Mouse (Mus musculus) myocyte (in vitro differentiated cells): ENCODE results near the gene Pid1. TPM values are rescaled to one million over a fixed set of nuclear protein-coding genes. Genes with fewer than 3 reads are reported as not detected.
"Not testable (repeated sequence)": the region's sequence is repeated elsewhere in the genome, so short reads cannot be mapped to it uniquely, and the experiment has no call there.

ENCODE experiments used
- H3K27me3 ChIP-seq: one replicate; pipeline ENCODE4 v1.6.1; 2011; ENCODE audit not compliant: control insufficient read depth, insufficient read depth, insufficient read length
- H3K36me3 ChIP-seq: one replicate; pipeline ENCODE4 v1.6.1; 2011; ENCODE audit not compliant: control insufficient read depth, insufficient read depth
- H3K4me2 ChIP-seq: one replicate; pipeline ENCODE4 v1.6.1; 2011; ENCODE audit warnings: low read depth, control low read depth
- H3K4me3 ChIP-seq: one replicate; pipeline ENCODE4 v1.5.1; 2011; ENCODE audit warnings: mild to moderate bottlenecking, control low read depth, moderate library complexity
- H3K79me2 ChIP-seq: one replicate; pipeline ENCODE4 v1.6.1; 2011; ENCODE audit not compliant: control insufficient read depth, insufficient read depth
- H3ac ChIP-seq: one replicate; pipeline ENCODE4 v1.6.1; 2011; ENCODE audit not compliant: control insufficient read depth, insufficient read length
- CEBPB ChIP-seq: IDR thresholded peaks from 2 replicates; pipeline ENCODE4 v1.6.1; 2011; ENCODE audit warnings: mild to moderate bottlenecking, moderate library complexity; ENCODE audit not compliant: poor library complexity, insufficient read depth, severe bottlenecking
- E2F4 ChIP-seq: IDR thresholded peaks from one replicate; pipeline ENCODE4 v1.6.1; 2011; ENCODE audit warnings: mild to moderate bottlenecking, control low read depth, moderate library complexity; ENCODE audit not compliant: insufficient read depth
- MAX ChIP-seq: IDR thresholded peaks from one replicate; pipeline ENCODE4 v1.6.1; 2011; ENCODE audit warnings: low read depth, mild to moderate bottlenecking, control low read depth
- MYOD1 ChIP-seq, 3 experiments: IDR thresholded peaks; one replicate each; pipeline ENCODE4 v1.6.1; 2011; ENCODE audit warnings: control low read depth in 2 of 3, low read depth in 2 of 3, mild to moderate bottlenecking in 2 of 3, moderate library complexity in 1 of 3; ENCODE audit not compliant: insufficient read length in 2 of 3, control insufficient read depth in 1 of 3
- MYOG ChIP-seq, 3 experiments: IDR thresholded peaks; one replicate each; pipeline ENCODE4 v1.6.1; 2011; ENCODE audit warnings: control low read depth in 2 of 3, low read depth in 2 of 3, mild to moderate bottlenecking in 2 of 3; ENCODE audit not compliant: insufficient read length in 2 of 3, control insufficient read depth in 1 of 3, insufficient read depth in 1 of 3
- POLR2A ChIP-seq: IDR thresholded peaks from one replicate; pipeline ENCODE4 v1.6.1; 2011; ENCODE audit warnings: low read depth, mild to moderate bottlenecking, control low read depth, moderate library complexity; ENCODE audit not compliant: insufficient read length
- POLR2AphosphoS2 ChIP-seq: IDR thresholded peaks from one replicate; pipeline ENCODE4 v1.6.1; 2011; ENCODE audit warnings: low read depth, control low read depth; ENCODE audit not compliant: insufficient read length
- REST ChIP-seq: IDR thresholded peaks from one replicate; pipeline ENCODE4 v1.6.1; 2011; ENCODE audit warnings: mild to moderate bottlenecking, control low read depth, moderate library complexity; ENCODE audit not compliant: insufficient read depth, insufficient read length
- SRF ChIP-seq: IDR thresholded peaks from one replicate; pipeline ENCODE4 v1.6.1; 2011; ENCODE audit warnings: low read depth; ENCODE audit not compliant: control insufficient read depth, insufficient read length
- TCF12 ChIP-seq: IDR thresholded peaks from one replicate; pipeline ENCODE4 v1.6.1; 2011; ENCODE audit warnings: mild to moderate bottlenecking, control low read depth; ENCODE audit not compliant: poor library complexity, insufficient read depth, severe bottlenecking
- TCF3 ChIP-seq: IDR thresholded peaks from one replicate; pipeline ENCODE4 v1.6.1; 2011; ENCODE audit warnings: low read depth, control low read depth; ENCODE audit not compliant: insufficient read length
- USF1 ChIP-seq: IDR thresholded peaks from one replicate; pipeline ENCODE4 v1.6.1; 2011; ENCODE audit warnings: low read depth, mild to moderate bottlenecking, control low read depth, moderate library complexity
- polyA plus RNA-seq: library from polyadenylated mRNA; unstranded; fragments of >200 nt; fragmentation: generic; extraction: Trizol; gene quantifications from one replicate; pipeline ENCODE4 v1.2.1, GENCODE M21; 2012; ENCODE audit warnings: missing spikeins

Pid1 gene
- polyA plus RNA-seq, 1 experiment: 0.24 TPM

GRCm38 (mm10) chr1:84361389-84361788 lies 2.6 kb downstream of the Pid1 start:
- Histone ChIP-seq H3K27me3 (no peaks in the 10 kb centered on the region), H3K4me2 (no peak overlapping the region), H3K4me3 (no peak overlapping the region), H3ac (no peak overlapping the region), H3K79me2 (no peaks in the 10 kb centered on the region), H3K36me3 (no peaks in the 10 kb centered on the region)
- TF ChIP-seq REST: no peak
- TF ChIP-seq MYOD1 (IDR thresholded peaks at IDR 0.05; ENCODE audit: control insufficient read depth in 1 of 3, insufficient read length in 2 of 3, low read depth in 2 of 3): peak in 1 of 3 experiments; percentile 22

GRCm38 (mm10) chr1:84359611-84360500 lies 4.1 kb downstream of the Pid1 start:
- Histone ChIP-seq H3K4me3 (no peak overlapping the region), H3K36me3 (no peaks in the 10 kb centered on the region), H3K27me3 (no peaks in the 10 kb centered on the region), H3K4me2 (peak overlapping the region; percentile 28), H3ac (no peak overlapping the region), H3K79me2 (no peaks in the 10 kb centered on the region)
- no peak for TF ChIP-seq POLR2AphosphoS2
- peak; percentile 63 for TF ChIP-seq USF1
- TF ChIP-seq MAX: no peak
- peak in 1 of 3 experiments; percentile 66 for TF ChIP-seq MYOG (IDR thresholded peaks at IDR 0.05; ENCODE audit: control insufficient read depth in 1 of 3, insufficient read depth in 1 of 3, insufficient read length in 2 of 3, low read depth in 2 of 3)
- TF ChIP-seq MYOD1 (IDR thresholded peaks at IDR 0.05; ENCODE audit: control insufficient read depth in 1 of 3, insufficient read length in 2 of 3, low read depth in 2 of 3): peak in 2 of 3 experiments; percentile 53 to 81
- TF ChIP-seq E2F4: no peak
- no peak for TF ChIP-seq POLR2A
- 0 out of 2 replicates have a peak, but pooled peaks have one; percentile 30 for TF ChIP-seq CEBPB
- TF ChIP-seq SRF: no peak
- TF ChIP-seq TCF12: peak; percentile 62
- TF ChIP-seq REST: no peak
- TF ChIP-seq TCF3: peak; percentile 46

GRCm38 (mm10) chr1:84357216-84357615 lies 6.8 kb downstream of the Pid1 start:
- H3K4me2 ChIP-seq: no peak overlapping the region
- no peak overlapping the region for H3ac ChIP-seq
- no peaks in the 10 kb centered on the region for H3K27me3 ChIP-seq
- TF ChIP-seq TCF3: no peak
- TF ChIP-seq CEBPB: no peak
- TF ChIP-seq MYOD1 (IDR thresholded peaks at IDR 0.05; ENCODE audit: control insufficient read depth in 1 of 3, insufficient read length in 2 of 3, low read depth in 2 of 3): no peak
- TF ChIP-seq MAX: no peak
- no peak for TF ChIP-seq SRF
- TF ChIP-seq POLR2A: no peak
- no peak for TF ChIP-seq E2F4
- TF ChIP-seq TCF12: no peak
- no peak for TF ChIP-seq POLR2AphosphoS2
- TF ChIP-seq USF1: no peak
- no peak for TF ChIP-seq REST
- TF ChIP-seq MYOG (IDR thresholded peaks at IDR 0.05; ENCODE audit: control insufficient read depth in 1 of 3, insufficient read depth in 1 of 3, insufficient read length in 2 of 3, low read depth in 2 of 3): no peak
- no peak overlapping the region for H3K4me3 ChIP-seq
- no peaks in the 10 kb centered on the region for H3K79me2 ChIP-seq
- no peaks in the 10 kb centered on the region for H3K36me3 ChIP-seq

- no peak overlapping the region for H3K4me2 ChIP-seq
- no peaks in the 10 kb centered on the region for H3K36me3 ChIP-seq
- H3K79me2 ChIP-seq: no peaks in the 10 kb centered on the region
- no peak overlapping the region for H3K4me3 ChIP-seq
- TF ChIP-seq TCF3: no peak
- TF ChIP-seq POLR2AphosphoS2: no peak
- no peak for TF ChIP-seq REST
- no peak for TF ChIP-seq SRF
- TF ChIP-seq CEBPB: no peak
- TF ChIP-seq MYOG (IDR thresholded peaks at IDR 0.05; ENCODE audit: control insufficient read depth in 1 of 3, insufficient read depth in 1 of 3, insufficient read length in 2 of 3, low read depth in 2 of 3): no peak
- no peak for TF ChIP-seq USF1
- TF ChIP-seq TCF12: no peak
- H3ac ChIP-seq: no peak overlapping the region
- no peaks in the 10 kb centered on the region for H3K27me3 ChIP-seq
These were observed 13.7 kb downstream of the Pid1 start for GRCm38 (mm10) chr1:84350262-84350661.

GRCm38 (mm10) chr1:84347796-84348476 lies 16.0 kb downstream of the Pid1 start:
- Histone ChIP-seq H3K36me3 (no peaks in the 10 kb centered on the region), H3K4me2 (no peak overlapping the region), H3K79me2 (no peaks in the 10 kb centered on the region), H3ac (no peak overlapping the region), H3K27me3 (no peaks in the 10 kb centered on the region), H3K4me3 (no peak overlapping the region)
- TF ChIP-seq REST (no peak), POLR2A (no peak), MYOG (IDR thresholded peaks at IDR 0.05; ENCODE audit: control insufficient read depth in 1 of 3, insufficient read depth in 1 of 3, insufficient read length in 2 of 3, low read depth in 2 of 3) (no peak), CEBPB (no peak), USF1 (no peak)

GRCm38 (mm10) chr1:84332797-84333196 lies 31.2 kb downstream of the Pid1 start:
- not testable (repeated sequence) for H3K27me3 ChIP-seq, H3K36me3 ChIP-seq, H3K79me2 ChIP-seq, H3K4me3 ChIP-seq, H3K4me2 ChIP-seq, H3ac ChIP-seq

- not testable (repeated sequence) for H3K36me3 ChIP-seq
These were observed 32.1 kb downstream of the Pid1 start for GRCm38 (mm10) chr1:84331861-84332260.

More at GRCm38 (mm10) chr1:84331861-84332260, 32.1 kb downstream of the Pid1 start:
- not testable (repeated sequence) for H3K4me2 ChIP-seq, H3K27me3 ChIP-seq, H3K79me2 ChIP-seq, H3ac ChIP-seq, H3K4me3 ChIP-seq
